1 mouse cellular context compared by ENCODE assay signal in the genomic region with DNA sequence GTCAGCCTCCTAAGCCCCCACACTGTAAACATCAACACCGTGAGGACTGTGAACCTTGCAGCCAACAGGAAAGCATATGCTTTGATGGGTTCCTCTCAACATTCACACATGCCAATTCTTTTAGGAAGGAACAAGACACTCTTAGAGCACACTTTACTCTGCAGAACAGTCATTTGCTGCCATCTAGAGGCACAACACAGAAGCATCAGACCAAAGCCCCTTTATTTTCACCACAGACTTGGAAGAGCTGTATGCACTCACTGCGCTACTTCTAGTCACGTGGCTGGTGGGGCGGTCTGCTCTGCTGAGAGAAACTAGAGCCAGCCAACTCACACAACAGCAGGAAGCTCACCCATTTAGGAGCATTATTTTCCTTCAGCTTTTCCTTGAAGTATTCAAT.
A peak's percentile ranks its signal among the peaks of the same experiment; 100 is the strongest.
TF ChIP-seq lines count a peak whose summit lies in the region.

No protein-coding gene starts in this region.

TF ChIP-seq in CH12.LX, 34 proteins besides CTCF, POLR2A, EP300 and RAD21 (continued from another document):
- peak; percentile 86 for TF ChIP-seq USF2 (conservative IDR thresholded peaks at IDR 0.05; ENCODE audit: low read depth, low read length)
- no peak for TF ChIP-seq PAX5 (IDR thresholded peaks at IDR 0.05; ENCODE audit: low read length)
- no peak for TF ChIP-seq IRF4 (IDR thresholded peaks at IDR 0.05; ENCODE audit: low read depth, low read length)
- peak; percentile 89 for TF ChIP-seq BHLHE40 (IDR thresholded peaks at IDR 0.05; ENCODE audit: low read depth, low read length)
- no peak for TF ChIP-seq CHD1 (IDR thresholded peaks at IDR 0.05; ENCODE audit: low read depth, low read length)
- TF ChIP-seq MYC (IDR thresholded peaks at IDR 0.05; ENCODE audit: low read depth, low read length) = peak; percentile 88
TF ChIP-seq in CH12.LX: peak in this region for 7.
